Mouse (Mus musculus): ENCODE data around the gene Ddx58. TPM values are rescaled to one million over a fixed set of nuclear protein-coding genes. Genes with fewer than 3 reads are reported as not detected.

Ddx58 gene
- total RNA-seq, 2 experiments from 2014 or later: 11.3 to 20.2 TPM

- ATAC-seq (replicated peaks; ENCODE audit: low FRiP score, low TSS enrichment, poor library complexity, severe bottlenecking): no peak
These were observed 46.2 kb downstream of the Ddx58 start for GRCm38 (mm10) chr4:40193461-40193860.

- no peak for ATAC-seq (replicated peaks; ENCODE audit: low FRiP score, low TSS enrichment, poor library complexity, severe bottlenecking)
These were observed 47.4 kb downstream of the Ddx58 start for GRCm38 (mm10) chr4:40192246-40192645.

- ATAC-seq (replicated peaks; ENCODE audit: low FRiP score, low TSS enrichment, poor library complexity, severe bottlenecking): no peak
These were observed 51.7 kb downstream of the Ddx58 start for GRCm38 (mm10) chr4:40187956-40188355.

- no peak for ATAC-seq (replicated peaks; ENCODE audit: low FRiP score, low TSS enrichment, poor library complexity, severe bottlenecking)
These were observed 55.2 kb downstream of the Ddx58 start for GRCm38 (mm10) chr4:40184470-40184869.

GRCm38 (mm10) chr4:40183781-40184180, 55.8 kb downstream of the Ddx58 start:
- no peak for ATAC-seq (replicated peaks; ENCODE audit: low FRiP score, low TSS enrichment, poor library complexity, severe bottlenecking)

- peak; percentile 91 for ATAC-seq (replicated peaks; ENCODE audit: low FRiP score, low TSS enrichment, poor library complexity, severe bottlenecking)
These were observed 56.8 kb downstream of the Ddx58 start for GRCm38 (mm10) chr4:40182651-40183320.

GRCm38 (mm10) chr4:40181681-40182080, 57.9 kb downstream of the Ddx58 start:
- no peak for ATAC-seq (replicated peaks; ENCODE audit: low FRiP score, low TSS enrichment, poor library complexity, severe bottlenecking)

- ATAC-seq (replicated peaks; ENCODE audit: low FRiP score, low TSS enrichment, poor library complexity, severe bottlenecking): no peak
These were observed 59.6 kb downstream of the Ddx58 start for GRCm38 (mm10) chr4:40180046-40180445.

- peak; percentile 59 for ATAC-seq (replicated peaks; ENCODE audit: low FRiP score, low TSS enrichment, poor library complexity, severe bottlenecking)
These were observed 61.0 kb downstream of the Ddx58 start for GRCm38 (mm10) chr4:40178584-40178983.

- ATAC-seq (replicated peaks; ENCODE audit: low FRiP score, low TSS enrichment, poor library complexity, severe bottlenecking): no peak
These were observed 65.3 kb downstream of the Ddx58 start for GRCm38 (mm10) chr4:40174321-40174720.

GRCm38 (mm10) chr4:40172336-40172735, 67.3 kb downstream of the Ddx58 start:
- no peak for ATAC-seq (replicated peaks; ENCODE audit: low FRiP score, low TSS enrichment, poor library complexity, severe bottlenecking)

GRCm38 (mm10) chr4:40171477-40171876, 68.2 kb downstream of the Ddx58 start:
- no peak for ATAC-seq (replicated peaks; ENCODE audit: low FRiP score, low TSS enrichment, poor library complexity, severe bottlenecking)

GRCm38 (mm10) chr4:40163646-40164045, 76.0 kb downstream of the Ddx58 start:
- ATAC-seq (replicated peaks; ENCODE audit: low FRiP score, low TSS enrichment, poor library complexity, severe bottlenecking): no peak

- ATAC-seq (replicated peaks; ENCODE audit: low FRiP score, low TSS enrichment, poor library complexity, severe bottlenecking): no peak
These were observed 78.8 kb downstream of the Ddx58 start for GRCm38 (mm10) chr4:40160591-40161434.

- ATAC-seq (replicated peaks; ENCODE audit: low FRiP score, low TSS enrichment, poor library complexity, severe bottlenecking): no peak
These were observed 81.4 kb downstream of the Ddx58 start for GRCm38 (mm10) chr4:40158224-40158540.

GRCm38 (mm10) chr4:40157500-40158223, 82.0 kb downstream of the Ddx58 start:
- no peak for ATAC-seq (replicated peaks; ENCODE audit: low FRiP score, low TSS enrichment, poor library complexity, severe bottlenecking)

- ATAC-seq (replicated peaks; ENCODE audit: low FRiP score, low TSS enrichment, poor library complexity, severe bottlenecking): no peak
These were observed 82.8 kb downstream of the Ddx58 start for GRCm38 (mm10) chr4:40156582-40157499.

GRCm38 (mm10) chr4:40156153-40156552, 83.5 kb downstream of the Ddx58 start:
- ATAC-seq (replicated peaks; ENCODE audit: low FRiP score, low TSS enrichment, poor library complexity, severe bottlenecking): no peak

GRCm38 (mm10) chr4:40155467-40155999, 84.1 kb downstream of the Ddx58 start:
- no peak for ATAC-seq (replicated peaks; ENCODE audit: low FRiP score, low TSS enrichment, poor library complexity, severe bottlenecking)

Data from megakaryocyte-erythroid progenitor cell, adult 5-6 weeks (primary cell).